Mouse (Mus musculus) right cerebral cortex, postnatal 10 days (tissue): ENCODE measurements around the gene Tom1.

Experiments
- DNase-seq, 2 experiments: peaks; one replicate each; pipeline ENCODE4 v3.0.0; 2021; ENCODE audit warnings: low spot score in 2 of 2

Tom1 gene

DNA sequence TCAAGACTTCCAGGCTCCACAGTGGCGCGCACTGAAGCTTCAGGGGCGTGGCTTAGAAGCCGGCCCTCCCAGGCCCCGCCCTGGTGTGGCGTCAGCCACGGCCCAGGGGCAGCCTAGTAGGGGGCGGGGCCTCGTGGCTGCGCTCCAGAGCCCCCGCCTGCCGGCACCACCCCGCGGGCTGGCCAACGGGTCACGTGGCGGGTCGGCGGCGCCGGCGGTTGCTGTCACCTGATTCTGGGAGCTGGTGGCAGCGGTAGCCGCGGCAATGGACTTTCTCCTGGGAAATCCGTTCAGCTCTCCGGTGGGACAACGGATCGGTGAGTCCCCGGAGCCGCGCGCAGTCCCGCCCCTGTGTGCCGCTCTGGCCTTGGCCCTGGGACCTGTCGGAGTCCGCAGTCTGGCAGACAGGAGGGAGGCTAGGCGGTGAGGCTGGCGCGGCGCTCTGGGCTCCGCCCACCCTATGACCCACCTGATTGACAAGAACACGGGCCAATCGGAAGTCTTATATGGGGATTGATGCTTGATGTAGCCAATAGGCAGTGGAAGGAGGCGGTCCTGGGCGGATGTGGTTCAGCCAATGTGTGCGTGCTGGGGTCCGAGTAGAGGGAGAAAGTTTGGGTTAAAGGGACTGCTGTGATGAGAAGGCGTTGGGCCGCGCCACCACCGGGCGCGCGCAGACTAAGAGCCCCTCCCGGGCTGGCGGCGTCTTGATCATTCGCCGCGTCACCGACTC lies at the start of gene Tom1:
TSS of gene Tom1 (plus strand) at position 195 of the 733 bp plus-strand sequence.
- peak; percentile 98 for DNase-seq

DNA sequence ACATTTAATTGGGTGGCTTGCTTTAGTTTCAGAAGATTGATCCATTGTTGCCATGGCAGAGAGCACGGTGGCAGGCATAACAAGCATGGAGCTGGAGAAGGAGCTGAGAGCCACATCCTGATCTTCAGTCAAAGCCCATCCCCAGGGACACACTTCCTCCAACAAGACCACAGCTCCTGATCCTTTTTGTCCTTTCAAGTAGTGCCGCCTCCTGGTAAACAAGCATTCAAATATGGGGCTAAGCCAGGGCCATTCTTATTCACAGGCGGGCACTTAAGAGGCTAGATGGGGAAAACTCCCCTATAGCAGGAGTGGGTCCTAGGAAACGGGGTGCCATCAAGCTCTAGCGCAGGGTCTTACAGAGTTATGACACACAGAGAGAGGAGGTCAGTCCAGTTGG lies 46.1 kb upstream of the Tom1 start:
- no peak for DNase-seq

- DNase-seq: peak in 1 of 2 experiments; percentile 27
Observed at GRCm38 (mm10) chr8:74990021-74990420, 43.5 kb upstream of the Tom1 start.

GRCm38 (mm10) chr8:74993081-74993474 lies 40.4 kb upstream of the Tom1 start, which contains the start of gene Hmgxb4:
Gene Hmgxb4, plus strand, starts transcription at chr8:74993356.
- DNase-seq: no peak

- peak; percentile 93 for DNase-seq
Observed at GRCm38 (mm10) chr8:74993475-74994451, 39.7 kb upstream of the Tom1 start.

- no peak for DNase-seq
Observed at GRCm38 (mm10) chr8:74994540-74994939, 39.0 kb upstream of the Tom1 start.

DNA sequence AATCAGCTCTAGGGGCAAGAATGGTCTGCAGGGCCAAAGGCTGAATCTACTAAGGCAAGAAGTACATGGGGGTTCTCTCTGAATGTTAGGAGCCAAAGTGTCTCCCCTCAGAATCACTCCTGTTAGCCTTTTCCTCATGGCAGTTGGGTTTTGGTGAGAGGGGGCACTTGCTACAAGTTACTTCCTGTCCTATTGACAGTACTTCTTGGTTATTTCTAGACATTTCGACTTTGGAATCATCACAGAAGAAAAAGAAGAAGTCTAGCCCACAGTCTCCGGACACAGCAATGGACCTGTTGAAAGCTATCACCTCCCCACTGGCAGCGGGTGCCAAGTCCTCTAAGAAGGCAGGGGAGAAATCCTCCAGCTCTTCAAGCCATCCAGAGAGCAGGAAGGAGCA lies 33.1 kb upstream of the Tom1 start:
- no peak for DNase-seq

DNA sequence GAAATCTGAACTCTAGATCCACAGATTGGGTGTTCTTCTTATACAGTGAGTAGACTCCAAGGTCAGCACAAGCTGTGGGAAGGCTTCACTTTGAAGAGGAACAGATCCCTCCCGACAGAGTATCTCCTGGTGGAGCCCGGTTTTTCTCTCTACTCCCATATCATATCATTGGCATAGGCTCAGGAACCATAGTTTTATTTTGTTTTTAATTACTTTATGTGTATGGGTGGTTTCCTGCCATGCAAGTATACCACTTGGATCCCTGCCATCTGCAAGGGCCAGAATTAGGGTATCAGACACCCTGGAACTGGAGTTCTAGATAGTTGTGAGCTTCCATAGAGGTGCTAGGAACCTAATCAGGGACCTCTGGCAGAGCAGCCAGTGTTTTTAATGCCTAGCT lies 24.7 kb upstream of the Tom1 start:
- no peak for DNase-seq

- DNase-seq: no peak
Observed at GRCm38 (mm10) chr8:75013557-75013956, 19.9 kb upstream of the Tom1 start.

DNA sequence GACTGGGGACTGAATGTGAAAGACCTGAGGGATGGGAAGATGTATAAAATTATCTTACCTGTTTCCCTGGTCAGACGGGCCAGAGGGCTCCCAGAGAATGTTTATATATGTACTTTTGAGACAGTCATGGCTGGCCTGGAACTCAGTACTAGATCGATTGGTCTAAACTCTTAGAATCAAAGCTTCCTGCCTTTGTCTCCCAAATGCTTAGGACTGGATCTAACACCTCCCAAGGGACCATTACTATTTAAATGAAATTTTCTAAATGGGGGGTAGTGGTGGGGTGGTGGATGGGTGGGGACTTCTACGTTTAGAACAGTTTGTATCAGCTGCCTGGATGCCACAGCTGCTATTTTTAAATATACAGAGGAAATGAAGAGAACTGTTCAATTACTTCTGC lies 19.5 kb upstream of the Tom1 start:
- DNase-seq: no peak

DNA sequence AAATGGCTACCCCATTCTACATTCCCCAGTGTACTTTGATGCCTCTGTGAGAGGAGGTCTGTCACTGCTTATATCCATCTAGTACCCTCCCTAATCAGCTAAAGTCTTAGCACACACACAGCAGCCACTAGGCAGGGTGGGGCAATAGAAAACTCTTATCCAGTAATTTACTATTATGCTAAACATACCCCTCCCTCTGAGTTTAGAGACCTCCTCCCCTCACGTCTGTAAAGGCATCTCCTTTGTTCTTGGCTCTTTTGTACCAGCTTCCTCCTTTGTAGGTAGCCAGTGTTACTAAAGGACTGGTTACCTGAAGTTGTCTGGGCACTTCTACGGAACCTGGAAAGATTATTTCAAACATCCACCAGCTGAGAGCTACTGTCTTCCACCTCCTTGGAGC lies 17.5 kb upstream of the Tom1 start:
- no peak for DNase-seq

DNA sequence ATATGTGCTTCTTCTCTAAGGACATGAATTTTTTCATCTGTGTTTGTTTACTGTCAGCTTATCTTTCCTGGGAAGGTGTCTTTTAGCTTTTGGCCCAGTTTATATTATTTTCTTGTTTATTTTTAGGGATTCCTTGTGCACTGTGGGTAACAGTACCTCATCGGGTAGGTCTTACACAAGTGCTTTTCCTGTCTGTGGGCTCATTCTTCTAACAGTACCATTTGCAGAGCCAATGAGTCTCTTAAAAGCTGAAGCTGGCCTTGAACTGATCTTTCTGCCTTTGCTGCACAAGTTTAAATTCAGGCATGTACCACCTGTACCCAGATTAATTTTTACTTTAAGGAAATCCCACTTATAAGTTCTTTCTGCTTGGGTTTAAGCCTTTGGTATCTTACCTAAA lies 17.1 kb upstream of the Tom1 start:
- no peak for DNase-seq

GRCm38 (mm10) chr8:75018274-75018972 lies 15.1 kb upstream of the Tom1 start:
- no peak for DNase-seq

DNA sequence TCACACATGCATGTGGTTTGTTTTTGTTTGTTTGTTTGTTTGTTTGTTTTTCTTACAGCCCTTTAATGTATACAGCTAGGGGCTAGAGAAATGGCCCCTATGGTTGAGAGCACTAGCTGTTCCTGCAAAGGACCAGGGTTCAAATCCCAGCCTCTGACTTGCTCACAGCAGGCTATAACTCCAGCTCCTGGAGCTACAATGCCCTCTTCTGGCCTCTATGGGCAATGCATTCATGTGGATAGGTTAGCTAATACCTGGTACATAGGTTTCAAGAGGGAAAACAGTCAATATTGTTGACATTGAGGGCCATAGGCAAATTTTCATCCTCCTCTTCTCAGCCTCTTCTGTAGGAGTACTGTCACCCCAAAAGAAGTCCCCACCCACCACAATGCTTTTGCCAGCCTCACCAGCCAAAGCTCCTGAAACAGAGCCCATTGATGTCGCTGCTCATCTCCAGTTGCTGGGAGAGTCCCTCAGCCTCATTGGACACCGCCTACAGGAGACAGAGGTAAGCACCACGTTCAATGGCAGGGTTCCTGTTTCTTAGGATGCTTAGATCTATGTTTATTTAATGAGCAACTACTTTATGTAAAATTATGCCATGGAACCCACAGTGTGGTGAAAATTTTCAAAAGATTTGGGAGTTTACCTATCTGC lies 9.7 kb upstream of the Tom1 start:
- no peak for DNase-seq

GRCm38 (mm10) chr8:75025809-75026208 lies 7.7 kb upstream of the Tom1 start:
- no peak for DNase-seq

GRCm38 (mm10) chr8:75030453-75031024 lies 3.0 kb upstream of the Tom1 start:
- no peak for DNase-seq

GRCm38 (mm10) chr8:75032961-75033360 lies 544 bp upstream of the Tom1 start:
- DNase-seq: no peak

DNA sequence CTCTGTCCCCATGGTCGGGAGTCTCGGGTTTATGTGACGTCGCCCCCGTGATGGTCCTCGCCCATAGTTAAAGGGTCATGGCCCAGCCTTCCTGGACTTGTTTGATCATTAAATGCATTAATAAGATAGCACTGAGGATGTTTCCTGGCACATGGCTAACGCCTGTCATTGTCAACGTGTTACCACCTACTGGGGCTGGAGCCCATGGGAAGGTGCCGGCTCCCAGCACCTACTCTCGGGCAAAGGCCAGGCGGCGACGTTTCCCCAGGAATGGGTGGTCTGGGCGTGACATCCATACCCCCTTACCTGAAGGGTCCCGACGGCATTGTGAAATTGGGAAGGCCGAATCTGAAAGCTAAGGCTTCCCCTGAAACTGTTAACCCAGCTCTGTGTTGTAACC lies 780 bp downstream of the Tom1 start:
- DNase-seq: no peak

GRCm38 (mm10) chr8:75035640-75036039 lies 2.1 kb downstream of the Tom1 start:
- DNase-seq: no peak

- DNase-seq: no peak
Observed at GRCm38 (mm10) chr8:75038497-75038896, 5.0 kb downstream of the Tom1 start.

DNA sequence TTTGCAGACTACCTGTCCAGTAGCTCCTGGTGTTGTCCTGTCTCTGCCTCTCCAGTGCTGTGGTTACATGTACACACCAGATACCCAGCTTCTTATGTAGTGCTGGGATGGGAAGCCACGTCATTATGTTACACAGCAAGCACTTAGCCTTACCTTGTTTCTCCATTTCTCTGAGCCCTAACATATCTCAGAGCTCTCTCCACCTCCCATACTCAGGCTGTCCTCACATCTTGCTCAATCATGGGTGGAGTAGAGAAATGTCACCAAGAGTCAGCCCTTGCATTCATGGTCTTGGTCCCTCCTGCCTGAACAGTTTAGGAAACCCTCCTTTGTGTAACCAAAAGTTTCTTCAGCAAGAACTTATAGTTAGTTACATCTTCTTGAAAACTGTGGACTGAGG lies 6.2 kb downstream of the Tom1 start:
- DNase-seq: no peak
